Comparison of ENCODE assay signal across 18 mouse cellular contexts in the genomic region with DNA sequence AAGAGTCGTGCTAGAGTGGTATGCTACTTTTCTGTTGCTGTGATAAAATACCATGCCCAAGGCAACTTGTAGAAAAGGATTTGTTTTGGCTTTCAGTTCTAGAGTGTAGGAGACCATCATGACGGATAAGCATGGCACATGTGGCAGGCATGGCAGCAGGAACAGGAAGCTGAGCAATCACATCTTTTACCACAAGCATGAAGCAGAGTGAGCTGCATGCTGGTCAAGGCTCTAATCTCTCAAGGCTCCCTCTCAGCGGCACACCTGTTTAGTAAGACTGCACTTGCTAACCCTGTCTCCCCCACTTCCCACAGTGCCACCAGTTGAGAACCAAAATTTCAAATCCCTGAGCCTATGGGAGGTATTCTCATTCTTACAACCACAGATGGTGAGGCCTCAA.
A peak's percentile ranks its signal among the peaks of the same experiment; 100 is the strongest.
DNase-seq lines count a peak whose midpoint lies in the region; ATAC-seq lines count a peak whose summit lies in the region.
"Had no signal": no experiment of that assay in that cellular context is flagged by ENCODE, and none has a peak within 500 bp of the region (broad histone marks: within the 10 kb centered on the region; RNA-seq: fewer than 3 reads in every experiment).

No protein-coding gene starts in this region.

- H3K9me3 ChIP-seq in heart, embryonic 15.5 days (replicated peaks): no peaks in the 10 kb centered on the region
- H3K9me3 ChIP-seq: embryonic facial prominence, embryonic 10.5 days; G1E; limb, embryonic 15.5 days; midbrain, embryonic 13.5 days had no signal

- H3K27ac ChIP-seq in heart, embryonic 15.5 days: peak overlapping the region; percentile 96
- H3K27ac ChIP-seq: embryonic facial prominence, embryonic 10.5 days; limb, embryonic 15.5 days had no signal

- no peak overlapping the region for H3K9ac ChIP-seq in heart, embryonic 15.5 days
- H3K9ac ChIP-seq: limb, embryonic 15.5 days; liver, postnatal 0 days; midbrain, embryonic 13.5 days had no signal

- H3K4me1 ChIP-seq in heart, embryonic 15.5 days (replicated peaks): peaks cover 55% of the 10 kb centered on the region

- no peaks in the 10 kb centered on the region for H3K36me3 ChIP-seq in heart, embryonic 15.5 days
- H3K36me3 ChIP-seq: embryonic facial prominence, embryonic 10.5 days; midbrain, embryonic 13.5 days had no signal

- DNase-seq in heart, postnatal 14 days: no peak
- peak; percentile 31 for DNase-seq in thymus, postnatal 0 days (ENCODE audit: low spot score)
- no peak for DNase-seq in thymus, postnatal 4 days
- DNase-seq in naive thymus-derived CD4-positive, alpha-beta T cell, adult 2 months (ENCODE audit: low read depth): peak; percentile 32
- no peak for DNase-seq in lung, postnatal 14 days
- DNase-seq: adrenal gland, adult 2 months; cerebellum, postnatal 36 days; gastrocnemius, postnatal 25 days; liver, postnatal 0 days; lung, postnatal 36 days; thymus, adult 2 months had no signal

- 63% methylated on average over 3 of the region's 3 CpGs for WGBS in heart, embryonic 15.5 days

- H3K4me3 ChIP-seq in heart, embryonic 15.5 days: no peak overlapping the region
- H3K4me3 ChIP-seq: embryonic facial prominence, embryonic 10.5 days; limb, embryonic 15.5 days; midbrain, embryonic 13.5 days had no signal

- intact Hi-C loops in heart, postnatal 14 days (cut with DNase I): no loop called here

- H3K4me2 ChIP-seq in heart, embryonic 15.5 days: no peak overlapping the region
- H3K4me2 ChIP-seq: limb, embryonic 15.5 days; midbrain, embryonic 13.5 days had no signal

- H3K27me3 ChIP-seq in heart, embryonic 15.5 days: no peaks in the 10 kb centered on the region
- H3K27me3 ChIP-seq: limb, embryonic 15.5 days; midbrain, embryonic 13.5 days had no signal

- no peak for ATAC-seq in heart, embryonic 15.5 days (replicated peaks; ENCODE audit: insufficient number of reproducible peaks, insufficient read depth, low FRiP score, low read depth)
- ATAC-seq in common myeloid progenitor, adult 5-6 weeks (replicated peaks; ENCODE audit: low read depth, poor library complexity, severe bottlenecking): peak; percentile 40; the same call in 1 of the 2 replicates
- ATAC-seq: forebrain, embryonic 14.5 days; liver, postnatal 0 days; midbrain, embryonic 13.5 days had no signal

Comparison
In these comparisons a context has a peak if more than half of its experiments do, and no peak if none do; other contexts are left out.
1. DNase-seq: peak in thymus, postnatal 0 days (single experiment) and naive thymus-derived CD4-positive, alpha-beta T cell, adult 2 months (single experiment); none in heart, postnatal 14 days (0 of 2), thymus, postnatal 4 days (single experiment) and lung, postnatal 14 days (single experiment).